Mouse (Mus musculus) testis, adult 2 months (tissue): ENCODE data around the gene Riok1.

Source experiments
- CTCF ChIP-seq: fragments of 200-500 bp; IDR thresholded peaks from 2 replicates; pipeline ENCODE4 v1.5.1; 2012; ENCODE audit warnings: low read depth, mild to moderate bottlenecking, inconsistent platforms, low read length, moderate library complexity; ENCODE audit not compliant: control insufficient read depth, insufficient read depth, insufficient replicate concordance
- POLR2A ChIP-seq: fragments of 200-500 bp; IDR thresholded peaks from 2 replicates; pipeline ENCODE4 v1.6.1; 2012; ENCODE audit warnings: low read depth, mild to moderate bottlenecking, inconsistent platforms, low read length, moderate library complexity; ENCODE audit not compliant: control insufficient read depth

DNA sequence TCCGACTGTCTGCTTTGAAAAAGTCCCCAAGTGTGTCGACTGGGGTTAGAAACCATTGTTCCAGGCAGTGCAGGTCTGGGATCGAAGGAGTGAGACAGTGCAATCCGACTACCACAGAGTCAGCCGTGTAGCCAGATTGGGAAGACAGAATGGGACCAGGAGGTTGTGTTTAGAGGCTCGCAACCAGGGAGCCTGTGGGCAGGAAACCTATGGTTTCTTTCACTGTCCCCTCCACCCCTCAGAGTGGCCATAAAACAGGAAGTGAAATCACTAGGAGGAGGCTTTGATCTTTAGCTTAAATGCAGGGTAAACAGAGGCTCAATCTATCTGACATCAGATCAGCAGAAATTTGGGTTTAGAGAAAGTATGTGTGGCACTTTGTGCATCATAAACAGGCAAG, 42.0 kb downstream of the Riok1 start:
- TF ChIP-seq CTCF (no peak), POLR2A (no peak)
